Mouse (Mus musculus): Measurements from ENCODE around the gene Dcaf5. TPM values are rescaled to one million over a fixed set of nuclear protein-coding genes. Genes with fewer than 3 reads are reported as not detected.
"Not testable (repeated sequence)": the region's sequence is repeated elsewhere in the genome, so short reads cannot be mapped to it uniquely, and the experiment has no call there.

The Dcaf5 gene
- 8.8 and 10.4 TPM in 2 replicates for polyA plus RNA-seq (2015; fragmentation: Nextera tagmentation; extraction: Ambion mirVana)

- peak within 1 kb of the TSS; percentile 97 for H3K27ac ChIP-seq
- H3K9me3 ChIP-seq: no peaks in the 10 kb centered on the region
- under 1% methylated on average over 71 of the region's 79 CpGs for WGBS
Measured at GRCm38 (mm10) chr12:80436336-80436976, at the start of gene Dcaf5. Gene Dcaf5 (minus strand): TSS chr12:80436601.

GRCm38 (mm10) chr12:80483397-80483796, 47.0 kb upstream of the Dcaf5 start:
- no peak overlapping the region for H3K9ac ChIP-seq
- H3K27ac ChIP-seq: no peak overlapping the region
- no peak for ATAC-seq
- no peak overlapping the region for H3K4me2 ChIP-seq (replicated peaks)
- no peaks in the 10 kb centered on the region for H3K27me3 ChIP-seq (replicated peaks)
- no peaks in the 10 kb centered on the region for H3K9me3 ChIP-seq
- H3K36me3 ChIP-seq: 0 out of 2 replicates have a peak, but pooled peaks cover 3% of the 10 kb centered on the region
- H3K4me1 ChIP-seq (replicated peaks): no peaks in the 10 kb centered on the region
- WGBS: 61% methylated on average over 3 of the region's 3 CpGs
- no peak overlapping the region for H3K4me3 ChIP-seq (replicated peaks)

More at GRCm38 (mm10) chr12:80436336-80436976, at the start of gene Dcaf5:
- H3K9ac ChIP-seq: peak within 1 kb of the TSS; percentile 94
- H3K27me3 ChIP-seq (replicated peaks): no peaks in the 10 kb centered on the region
- H3K4me3 ChIP-seq (replicated peaks): peak within 1 kb of the TSS; percentile 97
- H3K36me3 ChIP-seq: no peaks in the 10 kb centered on the region
- H3K4me2 ChIP-seq (replicated peaks): peak within 1 kb of the TSS; percentile 76
- peak; percentile 85 for ATAC-seq
- peaks cover 11% of the 10 kb centered on the region; the same call in 1 of the 2 replicates for H3K4me1 ChIP-seq (replicated peaks)

- no peaks in the 10 kb centered on the region for H3K9me3 ChIP-seq
- no peaks in the 10 kb centered on the region for H3K4me1 ChIP-seq (replicated peaks)
- no peak overlapping the region for H3K9ac ChIP-seq
- no peak overlapping the region for H3K4me3 ChIP-seq (replicated peaks)
- H3K4me2 ChIP-seq (replicated peaks): no peak overlapping the region
- 84% methylated on average over 3 of the region's 3 CpGs for WGBS
- 0 out of 2 replicates have a peak, but pooled peaks cover 3% of the 10 kb centered on the region for H3K36me3 ChIP-seq
- H3K27ac ChIP-seq: no peak overlapping the region
- H3K27me3 ChIP-seq (replicated peaks): no peaks in the 10 kb centered on the region
- ATAC-seq: no peak
Measured at GRCm38 (mm10) chr12:80479986-80480385, 43.6 kb upstream of the Dcaf5 start.

DNA sequence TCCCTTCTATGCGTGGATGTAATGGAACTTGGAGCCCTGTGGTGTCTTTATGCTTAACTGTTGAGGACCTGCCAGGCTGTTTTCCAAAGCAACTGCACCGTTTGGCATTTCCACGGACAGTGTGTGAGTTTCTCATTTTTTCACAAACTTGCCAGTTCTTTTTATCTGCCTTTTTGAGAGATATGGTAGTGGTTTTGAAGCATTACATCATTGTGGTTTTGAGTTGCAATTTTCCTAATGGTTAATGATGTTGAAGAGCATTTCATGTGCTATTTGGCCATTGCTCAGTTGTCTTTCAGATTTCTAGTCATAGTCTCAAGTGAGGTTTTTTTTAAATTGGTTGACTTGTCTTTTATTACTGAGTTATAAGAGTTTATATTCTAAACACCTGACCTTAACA, 37.3 kb upstream of the Dcaf5 start:
- H3K4me1 ChIP-seq (replicated peaks): no peaks in the 10 kb centered on the region
- H3K4me3 ChIP-seq (replicated peaks): no peak overlapping the region
- no peak for ATAC-seq
- H3K27ac ChIP-seq: no peak overlapping the region
- no peak overlapping the region for H3K9ac ChIP-seq
- H3K36me3 ChIP-seq: no peaks in the 10 kb centered on the region
- H3K9me3 ChIP-seq: no peaks in the 10 kb centered on the region
- no peak overlapping the region for H3K4me2 ChIP-seq (replicated peaks)
- WGBS: 92% methylated on average over 3 of the region's 3 CpGs
- H3K27me3 ChIP-seq (replicated peaks): no peaks in the 10 kb centered on the region

- H3K27ac ChIP-seq: no peak overlapping the region
- WGBS: 67% methylated on average over 4 of the region's 4 CpGs
- ATAC-seq: no peak
- no peaks in the 10 kb centered on the region for H3K36me3 ChIP-seq
- no peak overlapping the region for H3K4me3 ChIP-seq (replicated peaks)
- H3K27me3 ChIP-seq (replicated peaks): no peaks in the 10 kb centered on the region
- H3K9me3 ChIP-seq: no peaks in the 10 kb centered on the region
- H3K4me2 ChIP-seq (replicated peaks): no peak overlapping the region
- H3K9ac ChIP-seq: no peak overlapping the region
- no peaks in the 10 kb centered on the region for H3K4me1 ChIP-seq (replicated peaks)
Measured at GRCm38 (mm10) chr12:80471926-80472325, 35.5 kb upstream of the Dcaf5 start.

GRCm38 (mm10) chr12:80470206-80470605, 33.8 kb upstream of the Dcaf5 start:
- no peak for ATAC-seq

GRCm38 (mm10) chr12:80463666-80464269, 27.4 kb upstream of the Dcaf5 start:
- ATAC-seq: no peak
- no peaks in the 10 kb centered on the region for H3K27me3 ChIP-seq (replicated peaks)
- no peaks in the 10 kb centered on the region; the same call in 1 of the 2 replicates for H3K4me1 ChIP-seq (replicated peaks)
- 11% methylated on average over 17 of the region's 17 CpGs for WGBS
- H3K4me2 ChIP-seq (replicated peaks): peak overlapping the region; percentile 82
- H3K27ac ChIP-seq: peak overlapping the region; percentile 83
- H3K4me3 ChIP-seq (replicated peaks): peak overlapping the region; percentile 89
- no peaks in the 10 kb centered on the region for H3K36me3 ChIP-seq
- peak overlapping the region; percentile 76 for H3K9ac ChIP-seq
- H3K9me3 ChIP-seq: no peaks in the 10 kb centered on the region

More at GRCm38 (mm10) chr12:80470206-80470605, 33.8 kb upstream of the Dcaf5 start:
- H3K9me3 ChIP-seq: no peaks in the 10 kb centered on the region
- H3K27ac ChIP-seq: no peak overlapping the region
- H3K36me3 ChIP-seq: no peaks in the 10 kb centered on the region
- 80% methylated on average over 2 of the region's 2 CpGs for WGBS
- H3K9ac ChIP-seq: no peak overlapping the region
- H3K4me2 ChIP-seq (replicated peaks): no peak overlapping the region
- H3K4me3 ChIP-seq (replicated peaks): no peak overlapping the region
- no peaks in the 10 kb centered on the region for H3K4me1 ChIP-seq (replicated peaks)
- no peaks in the 10 kb centered on the region for H3K27me3 ChIP-seq (replicated peaks)

DNA sequence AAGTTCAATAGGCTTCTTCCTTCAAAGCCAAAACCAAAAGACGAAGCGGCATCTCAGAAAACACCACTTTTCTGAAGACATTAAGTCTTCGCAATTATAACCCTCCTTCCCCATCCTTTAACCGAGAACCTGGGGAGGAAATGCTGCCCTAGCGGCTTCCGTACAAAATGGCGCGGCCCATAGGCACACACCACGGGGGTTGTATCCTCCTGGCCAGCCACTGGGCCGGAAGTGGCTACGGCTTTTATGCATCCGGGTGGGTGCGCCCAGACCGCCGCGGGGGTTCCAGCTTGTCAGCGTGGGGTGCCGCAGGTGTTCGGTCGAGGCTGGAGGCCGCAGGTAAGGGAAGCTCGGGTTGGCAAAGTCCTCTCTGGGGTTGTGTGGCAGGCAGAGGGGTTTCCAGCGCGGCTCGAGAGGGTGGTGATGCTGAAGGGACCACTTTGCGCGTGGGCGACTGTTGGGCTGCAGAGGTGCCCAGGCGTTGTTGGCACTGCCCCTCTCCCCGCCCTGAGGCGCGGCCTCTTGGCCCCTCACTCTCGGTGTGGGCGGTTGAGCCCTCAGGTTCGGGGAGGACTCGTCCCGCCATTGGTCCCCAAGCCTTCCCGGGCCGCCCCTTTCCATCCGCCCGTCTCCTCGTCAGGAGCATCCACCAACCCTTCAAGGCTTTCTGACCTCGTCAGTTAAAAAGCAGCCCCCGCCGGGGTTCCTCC, 26.7 kb upstream of the Dcaf5 start, which contains the start of gene Exd2:
Gene Exd2, plus strand, starts transcription at position 154 of the 710 bp plus-strand sequence.
- H3K4me2 ChIP-seq (replicated peaks): peak within 1 kb of the TSS; percentile 82
- H3K4me1 ChIP-seq (replicated peaks): no peaks in the 10 kb centered on the region; the same call in 1 of the 2 replicates
- H3K27ac ChIP-seq: peak within 1 kb of the TSS; percentile 83
- WGBS: under 1% methylated on average over 45 of the region's 45 CpGs
- no peaks in the 10 kb centered on the region for H3K36me3 ChIP-seq
- H3K9me3 ChIP-seq: no peaks in the 10 kb centered on the region
- H3K27me3 ChIP-seq (replicated peaks): no peaks in the 10 kb centered on the region
- peak within 1 kb of the TSS; percentile 89 for H3K4me3 ChIP-seq (replicated peaks)
- peak; percentile 99 for ATAC-seq
- H3K9ac ChIP-seq: peak within 1 kb of the TSS; percentile 76

GRCm38 (mm10) chr12:80462292-80462896, 26.0 kb upstream of the Dcaf5 start:
- Histone ChIP-seq H3K4me3 (replicated peaks) (peak overlapping the region; percentile 89), H3K4me2 (replicated peaks) (peak overlapping the region; percentile 82), H3K9ac (0 out of 2 replicates have a peak overlapping the region, but pooled peaks have one; percentile 76)
- H3K36me3 ChIP-seq; H3K9me3 ChIP-seq; H3K4me1 ChIP-seq (replicated peaks); H3K27ac ChIP-seq; H3K27me3 ChIP-seq (replicated peaks): not testable (repeated sequence)
- ATAC-seq: 0 out of 2 replicates have a peak, but pooled peaks have one; percentile 1
- WGBS: 8% methylated on average over 10 of the region's 10 CpGs

DNA sequence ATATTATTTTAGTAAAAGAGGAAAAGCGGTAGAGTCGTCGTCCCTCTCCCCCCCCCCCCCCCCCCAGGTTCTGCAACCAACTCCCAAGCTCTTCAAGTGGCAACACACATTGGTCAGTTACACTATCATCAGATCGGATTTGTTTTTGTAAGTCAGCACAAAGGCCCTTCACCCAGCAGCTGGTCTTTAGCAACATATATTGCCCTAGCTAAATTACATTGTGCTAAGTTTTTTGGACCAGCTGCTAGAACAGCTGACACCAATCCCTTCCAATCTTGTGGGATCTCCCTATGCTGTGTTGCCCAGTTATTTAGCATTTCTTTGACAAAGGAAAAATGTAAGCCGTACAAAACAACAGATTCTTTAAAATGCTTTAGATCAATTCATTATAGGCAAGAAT, 21.6 kb upstream of the Dcaf5 start:
- no peak overlapping the region for H3K4me3 ChIP-seq (replicated peaks)
- H3K9me3 ChIP-seq: no peaks in the 10 kb centered on the region
- no peak overlapping the region for H3K27ac ChIP-seq
- 71% methylated on average over 5 of the region's 5 CpGs for WGBS
- no peak overlapping the region for H3K4me2 ChIP-seq (replicated peaks)
- no peaks in the 10 kb centered on the region for H3K4me1 ChIP-seq (replicated peaks)
- no peaks in the 10 kb centered on the region for H3K36me3 ChIP-seq
- ATAC-seq: no peak
- H3K9ac ChIP-seq: no peak overlapping the region
- no peaks in the 10 kb centered on the region for H3K27me3 ChIP-seq (replicated peaks)

DNA sequence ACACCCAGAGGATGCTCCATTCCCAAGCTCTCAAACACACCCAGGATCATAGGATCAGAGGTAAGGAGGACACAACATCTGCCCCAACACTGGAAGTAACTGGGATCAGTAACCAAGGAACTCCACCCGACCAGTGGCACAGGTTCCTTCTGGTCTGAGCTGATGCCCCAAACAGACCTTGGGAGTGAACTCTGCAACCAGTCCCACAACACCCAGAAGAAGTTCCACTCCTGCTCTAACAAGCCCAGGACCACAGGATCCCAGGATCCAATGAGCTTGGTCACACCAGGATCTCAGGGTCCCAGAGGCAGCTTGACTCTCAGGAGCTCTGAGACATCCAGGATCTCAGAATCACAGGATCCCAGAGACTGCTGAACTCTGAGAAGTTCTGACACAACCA, 17.1 kb upstream of the Dcaf5 start:
- H3K9me3 ChIP-seq: no peaks in the 10 kb centered on the region
- no peaks in the 10 kb centered on the region for H3K36me3 ChIP-seq
- no peak overlapping the region for H3K4me3 ChIP-seq (replicated peaks)
- no peak overlapping the region for H3K9ac ChIP-seq
- H3K27me3 ChIP-seq (replicated peaks): no peaks in the 10 kb centered on the region
- no peak for ATAC-seq
- H3K4me2 ChIP-seq (replicated peaks): no peak overlapping the region
- no peaks in the 10 kb centered on the region for H3K4me1 ChIP-seq (replicated peaks)
- 87% methylated on average over 1 of the region's 1 CpGs for WGBS
- no peak overlapping the region for H3K27ac ChIP-seq

GRCm38 (mm10) chr12:80444525-80445109, 8.2 kb upstream of the Dcaf5 start:
- Histone ChIP-seq H3K9me3 (no peaks in the 10 kb centered on the region), H3K9ac (no peak overlapping the region), H3K36me3 (no peaks in the 10 kb centered on the region), H3K27me3 (replicated peaks) (no peaks in the 10 kb centered on the region), H3K27ac (no peak overlapping the region), H3K4me3 (replicated peaks) (no peak overlapping the region), H3K4me2 (replicated peaks) (no peak overlapping the region), H3K4me1 (replicated peaks) (no peaks in the 10 kb centered on the region)
- ATAC-seq: no peak
- 84% methylated on average over 9 of the region's 9 CpGs for WGBS

Data from intestine, embryonic 15.5 days (tissue).